Mouse (Mus musculus): Measurements from ENCODE around the gene Mto1. TPM values are rescaled to one million over a fixed set of nuclear protein-coding genes. Genes with fewer than 3 reads are reported as not detected.

Mto1 gene
- polyA plus RNA-seq, 1 experiment = 25.0 TPM

DNA sequence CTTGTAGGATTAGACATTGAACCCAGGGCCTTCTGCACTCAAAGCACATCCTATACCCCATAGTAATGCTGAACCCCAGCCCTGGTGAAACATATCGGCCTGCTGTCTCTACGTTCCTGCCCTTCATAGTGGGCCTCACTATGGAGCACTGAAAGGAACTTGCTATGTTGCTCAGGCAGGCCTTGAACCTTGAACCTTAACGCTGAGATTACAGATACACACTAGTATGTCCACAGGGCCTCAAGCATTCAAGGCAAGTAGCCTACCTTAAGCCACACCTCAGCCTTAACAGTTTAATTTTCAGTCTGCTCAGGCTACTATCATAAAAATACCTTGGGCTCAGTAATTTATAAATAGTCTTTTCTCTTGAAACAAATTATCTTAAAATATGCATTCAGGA lies 44.2 kb downstream of the Mto1 start:
- DNase-seq (ENCODE audit: low read depth) = no peak
- TF ChIP-seq CTCF (IDR thresholded peaks at IDR 0.05; ENCODE audit: borderline replicate concordance, extremely low read depth, insufficient read depth, insufficient read length) = no peak
- no peak for TF ChIP-seq POLR2A (IDR thresholded peaks at IDR 0.05; ENCODE audit: borderline replicate concordance, extremely low read depth, insufficient read depth, insufficient read length, poor library complexity, severe bottlenecking)

- TF ChIP-seq POLR2A (IDR thresholded peaks at IDR 0.05; ENCODE audit: borderline replicate concordance, extremely low read depth, insufficient read depth, insufficient read length, poor library complexity, severe bottlenecking) = no peak
- TF ChIP-seq CTCF (IDR thresholded peaks at IDR 0.05; ENCODE audit: borderline replicate concordance, extremely low read depth, insufficient read depth, insufficient read length) = no peak
- peak; percentile 69 for DNase-seq (ENCODE audit: low read depth)
Observed at GRCm38 (mm10) chr9:78493171-78493570, 45.2 kb downstream of the Mto1 start.

DNA sequence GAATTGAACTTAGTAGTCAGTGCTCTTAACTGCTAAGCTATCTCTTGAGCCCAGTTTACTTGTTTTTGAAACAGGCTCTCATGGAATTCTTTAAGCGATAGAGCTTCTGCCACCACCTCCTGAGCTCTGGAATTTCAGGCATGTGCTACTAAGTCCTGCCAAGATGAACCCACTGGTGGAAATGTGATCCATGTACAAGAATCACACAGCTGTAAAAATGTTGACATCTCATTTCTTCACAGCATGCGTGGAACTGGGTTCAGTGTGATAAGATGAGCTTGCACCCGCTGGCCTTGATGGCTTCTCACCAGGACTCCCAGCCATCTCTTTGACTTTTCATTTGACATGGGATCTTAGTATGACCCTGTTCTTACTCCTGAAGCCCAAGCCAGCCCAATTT lies 52.4 kb downstream of the Mto1 start:
- no peak for DNase-seq (ENCODE audit: low read depth)
- TF ChIP-seq CTCF (IDR thresholded peaks at IDR 0.05; ENCODE audit: borderline replicate concordance, extremely low read depth, insufficient read depth, insufficient read length) (no peak), POLR2A (IDR thresholded peaks at IDR 0.05; ENCODE audit: borderline replicate concordance, extremely low read depth, insufficient read depth, insufficient read length, poor library complexity, severe bottlenecking) (no peak)

GRCm38 (mm10) chr9:78501284-78501683 lies 53.3 kb downstream of the Mto1 start:
- TF ChIP-seq CTCF (IDR thresholded peaks at IDR 0.05; ENCODE audit: borderline replicate concordance, extremely low read depth, insufficient read depth, insufficient read length) (no peak), POLR2A (IDR thresholded peaks at IDR 0.05; ENCODE audit: borderline replicate concordance, extremely low read depth, insufficient read depth, insufficient read length, poor library complexity, severe bottlenecking) (no peak)
- DNase-seq (ENCODE audit: low read depth) = peak; percentile 90

DNA sequence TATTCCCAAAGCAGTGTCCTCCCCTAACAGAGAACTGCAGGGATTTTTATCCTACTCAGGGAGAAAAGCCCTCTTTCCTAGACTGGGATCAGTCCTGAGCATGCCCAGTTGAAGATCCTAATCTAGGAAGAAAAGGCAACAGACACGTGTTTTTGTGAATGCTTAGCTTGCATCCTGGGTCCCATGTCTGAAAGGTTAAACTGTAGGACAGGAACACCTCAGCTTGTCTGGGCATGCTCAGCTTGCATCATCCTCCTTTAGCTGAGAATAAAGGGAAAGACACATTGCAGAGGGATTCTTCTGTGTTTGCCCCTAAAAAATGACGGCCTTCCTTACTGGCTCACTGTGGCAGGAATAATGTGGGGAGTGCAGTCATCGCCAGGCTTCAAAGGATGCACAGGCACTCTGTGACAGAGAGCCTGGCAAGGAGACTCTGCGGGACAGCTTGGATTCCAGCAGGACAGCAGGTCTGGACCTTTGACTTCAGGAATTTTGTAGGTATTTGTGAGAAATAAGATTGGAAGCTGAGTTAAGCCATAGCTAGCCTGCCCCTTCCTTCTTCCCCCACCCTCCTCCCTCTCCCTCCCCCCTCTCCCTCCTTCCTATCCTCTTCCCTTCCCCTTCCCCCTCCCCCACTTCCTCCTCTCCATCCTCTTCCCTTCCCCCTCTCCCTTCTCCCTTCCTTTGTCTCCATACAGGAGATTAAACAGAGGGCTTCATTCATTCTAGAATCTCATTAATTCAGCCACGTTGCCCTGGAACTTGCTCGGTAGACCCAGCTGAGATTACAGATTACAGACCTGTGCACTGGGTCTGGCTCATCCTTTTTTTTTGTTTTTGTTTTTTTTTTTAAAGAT lies 55.4 kb downstream of the Mto1 start:
- DNase-seq (ENCODE audit: low read depth) = peak; percentile 94
- no peak for TF ChIP-seq POLR2A (IDR thresholded peaks at IDR 0.05; ENCODE audit: borderline replicate concordance, extremely low read depth, insufficient read depth, insufficient read length, poor library complexity, severe bottlenecking)
- TF ChIP-seq CTCF (IDR thresholded peaks at IDR 0.05; ENCODE audit: borderline replicate concordance, extremely low read depth, insufficient read depth, insufficient read length) = no peak

GRCm38 (mm10) chr9:78504133-78504532 lies 56.1 kb downstream of the Mto1 start:
- no peak for DNase-seq (ENCODE audit: low read depth)
- TF ChIP-seq POLR2A (IDR thresholded peaks at IDR 0.05; ENCODE audit: borderline replicate concordance, extremely low read depth, insufficient read depth, insufficient read length, poor library complexity, severe bottlenecking) (no peak), CTCF (IDR thresholded peaks at IDR 0.05; ENCODE audit: borderline replicate concordance, extremely low read depth, insufficient read depth, insufficient read length) (no peak)

DNA sequence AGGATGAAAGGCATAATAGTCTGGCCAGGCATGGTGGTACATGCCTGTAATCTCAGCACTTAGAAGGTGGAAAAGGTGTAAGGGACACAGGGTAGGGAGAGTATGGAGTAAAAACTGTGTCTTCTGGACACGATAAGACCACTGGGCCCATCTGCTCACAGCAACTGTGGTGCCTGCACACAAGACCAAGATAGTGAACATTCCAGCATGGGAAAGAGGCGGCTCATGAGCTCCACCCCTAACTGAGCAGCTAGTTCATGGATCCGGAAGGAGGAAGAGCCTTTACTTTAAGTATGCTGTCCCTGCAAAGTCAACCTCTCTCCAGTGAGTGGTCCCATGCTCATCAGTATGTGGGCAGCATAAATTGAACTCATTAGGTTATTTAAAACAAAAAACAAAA lies 56.7 kb downstream of the Mto1 start:
- no peak for DNase-seq (ENCODE audit: low read depth)
- TF ChIP-seq POLR2A (IDR thresholded peaks at IDR 0.05; ENCODE audit: borderline replicate concordance, extremely low read depth, insufficient read depth, insufficient read length, poor library complexity, severe bottlenecking) (no peak), CTCF (IDR thresholded peaks at IDR 0.05; ENCODE audit: borderline replicate concordance, extremely low read depth, insufficient read depth, insufficient read length) (no peak)

DNA sequence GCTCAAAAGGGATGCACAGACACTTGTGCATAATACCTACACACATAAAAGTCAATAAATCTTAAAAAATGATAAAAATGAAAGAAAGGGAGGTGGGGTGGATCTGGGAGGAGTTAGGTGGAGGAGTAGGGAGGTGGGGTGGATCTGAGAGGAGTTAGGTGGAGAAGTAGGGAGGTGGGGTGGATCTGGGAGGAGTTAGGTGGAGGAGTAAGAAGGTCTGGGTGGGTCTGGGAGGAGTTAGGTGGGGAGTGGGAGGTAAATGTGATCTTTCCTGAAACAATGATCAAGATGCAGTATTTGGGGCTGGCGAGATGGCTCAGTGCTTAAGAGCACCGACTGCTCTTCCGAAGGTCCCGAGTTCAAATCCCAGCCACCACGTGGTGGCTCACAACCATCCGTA lies 57.2 kb downstream of the Mto1 start:
- no peak for TF ChIP-seq POLR2A (IDR thresholded peaks at IDR 0.05; ENCODE audit: borderline replicate concordance, extremely low read depth, insufficient read depth, insufficient read length, poor library complexity, severe bottlenecking)
- no peak for TF ChIP-seq CTCF (IDR thresholded peaks at IDR 0.05; ENCODE audit: borderline replicate concordance, extremely low read depth, insufficient read depth, insufficient read length)

DNA sequence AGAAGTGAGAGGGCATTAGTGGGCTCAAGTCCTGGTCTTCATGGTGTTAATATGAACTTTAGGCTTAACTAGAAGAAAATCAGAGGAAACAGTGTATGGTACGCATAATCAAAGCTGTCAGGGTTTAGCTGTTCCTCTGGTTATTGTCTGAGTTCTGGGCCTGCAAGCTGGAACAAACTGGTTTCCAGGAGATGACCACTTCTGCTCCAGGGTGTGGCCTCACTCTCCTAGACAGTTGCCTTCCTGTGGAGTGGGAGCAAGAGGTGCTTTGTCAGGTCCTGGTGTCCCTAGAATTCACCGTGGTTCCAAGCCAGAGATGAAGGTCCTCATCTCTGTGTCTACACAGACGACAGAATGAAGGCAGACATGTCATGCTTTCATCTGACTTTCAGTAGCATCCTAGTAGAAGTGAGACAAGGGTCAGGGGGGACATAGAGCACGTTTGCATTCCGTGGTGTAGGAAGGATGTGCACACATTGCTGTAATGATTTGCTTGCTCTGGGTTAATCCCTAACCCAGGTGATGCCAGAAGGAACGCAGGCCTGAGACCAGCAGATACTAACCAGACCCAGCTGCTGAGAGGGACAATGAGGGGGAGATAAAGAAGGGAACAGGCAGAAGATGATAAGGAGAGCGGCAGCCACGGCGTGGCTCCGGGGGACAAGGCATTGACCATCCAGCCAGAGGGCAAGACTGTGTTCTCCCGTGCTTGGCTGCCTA lies 58.2 kb downstream of the Mto1 start:
- DNase-seq (ENCODE audit: low read depth) = no peak
- TF ChIP-seq CTCF (IDR thresholded peaks at IDR 0.05; ENCODE audit: borderline replicate concordance, extremely low read depth, insufficient read depth, insufficient read length) = no peak
- no peak for TF ChIP-seq POLR2A (IDR thresholded peaks at IDR 0.05; ENCODE audit: borderline replicate concordance, extremely low read depth, insufficient read depth, insufficient read length, poor library complexity, severe bottlenecking)

More for the DNA sequence above, 57.2 kb downstream of the Mto1 start:
- DNase-seq (ENCODE audit: low read depth) = no peak

DNA sequence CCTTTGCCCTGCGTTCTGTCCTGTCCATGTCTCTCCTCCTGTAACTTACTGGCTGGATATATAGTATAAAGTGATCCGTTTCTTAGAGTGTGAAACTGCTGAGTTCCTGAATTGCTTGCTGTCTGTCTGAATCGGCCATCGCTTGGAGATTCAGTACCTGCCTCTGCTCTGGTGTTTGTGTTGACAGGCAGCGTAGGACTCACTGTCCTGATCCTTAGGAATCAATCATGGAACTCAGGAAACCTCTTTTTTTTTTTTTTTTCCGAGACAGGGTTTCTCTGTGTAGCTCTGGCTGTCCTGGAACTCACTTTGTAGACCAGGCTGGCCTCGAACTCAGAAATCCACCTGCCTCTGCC lies 58.7 kb downstream of the Mto1 start:
- DNase-seq (ENCODE audit: low read depth) = no peak
- TF ChIP-seq CTCF (IDR thresholded peaks at IDR 0.05; ENCODE audit: borderline replicate concordance, extremely low read depth, insufficient read depth, insufficient read length) (no peak), POLR2A (IDR thresholded peaks at IDR 0.05; ENCODE audit: borderline replicate concordance, extremely low read depth, insufficient read depth, insufficient read length, poor library complexity, severe bottlenecking) (no peak)

DNA sequence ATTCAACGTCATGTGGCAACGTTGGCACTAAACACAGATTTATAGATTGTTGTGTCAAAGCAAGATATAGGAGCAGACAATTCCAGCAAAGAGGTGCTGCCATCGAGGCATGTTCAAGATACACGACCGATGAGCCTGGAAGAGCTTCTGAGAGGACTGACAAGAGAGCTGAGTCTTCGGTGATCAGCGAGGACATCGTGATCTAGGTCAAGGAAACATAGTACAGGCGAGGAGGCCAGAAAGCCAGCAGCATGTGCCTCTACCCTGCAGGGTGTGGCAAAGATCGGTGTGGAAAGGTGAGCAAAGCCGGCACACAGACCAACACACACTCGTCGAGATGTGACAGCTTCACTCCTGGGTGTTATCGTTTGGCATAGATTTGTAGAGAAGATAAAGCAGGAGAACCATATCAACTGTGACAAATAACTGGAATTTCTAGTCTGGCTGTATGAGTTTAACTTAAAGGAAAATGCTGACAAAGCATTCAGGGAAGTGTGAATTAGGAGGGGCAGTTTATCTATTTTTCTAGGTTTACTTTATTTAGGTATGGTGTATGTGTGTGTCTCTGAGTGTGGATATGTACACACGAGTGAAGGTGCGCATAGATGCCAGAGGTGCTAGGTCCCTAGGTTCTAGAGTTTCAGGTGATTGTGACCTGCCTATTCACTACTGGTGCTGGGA lies 60.2 kb downstream of the Mto1 start:
- TF ChIP-seq POLR2A (IDR thresholded peaks at IDR 0.05; ENCODE audit: borderline replicate concordance, extremely low read depth, insufficient read depth, insufficient read length, poor library complexity, severe bottlenecking) = no peak
- no peak for DNase-seq (ENCODE audit: low read depth)
